Mouse (Mus musculus) left cerebral cortex, adult 9 months (tissue): ENCODE measurements around the gene Smpd3.

Experiments used
- DNase-seq, 2 experiments: peaks; one replicate each; pipeline ENCODE4 v3.0.0; 2022; ENCODE audit warnings: low spot score in 2 of 2

The Smpd3 gene

GRCm38 (mm10) chr8:106337852-106338521, at the start of gene Smpd3:
Gene Smpd3, minus strand, starts transcription at chr8:106337988.
- peak; percentile 99 for DNase-seq

DNA sequence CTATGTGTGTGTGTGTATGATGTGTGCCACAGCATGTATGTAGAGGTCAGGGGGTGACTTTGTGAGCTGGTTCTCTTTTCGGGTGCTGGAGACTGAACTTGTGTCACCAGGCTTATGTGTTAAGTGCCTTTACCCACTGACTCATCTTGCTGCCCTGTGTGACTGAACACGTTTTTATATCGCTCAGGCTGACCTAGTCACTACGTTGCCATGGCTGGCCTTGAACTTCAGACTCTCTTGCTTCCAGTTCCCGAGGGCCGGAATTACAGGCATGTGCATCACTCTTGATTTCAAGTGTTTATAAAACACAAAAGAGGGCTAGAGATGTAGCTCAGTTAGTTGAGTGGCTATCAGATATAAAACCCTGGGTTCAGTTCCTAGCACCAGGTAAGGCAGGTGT, 43.2 kb upstream of the Smpd3 start:
- DNase-seq = no peak

DNA sequence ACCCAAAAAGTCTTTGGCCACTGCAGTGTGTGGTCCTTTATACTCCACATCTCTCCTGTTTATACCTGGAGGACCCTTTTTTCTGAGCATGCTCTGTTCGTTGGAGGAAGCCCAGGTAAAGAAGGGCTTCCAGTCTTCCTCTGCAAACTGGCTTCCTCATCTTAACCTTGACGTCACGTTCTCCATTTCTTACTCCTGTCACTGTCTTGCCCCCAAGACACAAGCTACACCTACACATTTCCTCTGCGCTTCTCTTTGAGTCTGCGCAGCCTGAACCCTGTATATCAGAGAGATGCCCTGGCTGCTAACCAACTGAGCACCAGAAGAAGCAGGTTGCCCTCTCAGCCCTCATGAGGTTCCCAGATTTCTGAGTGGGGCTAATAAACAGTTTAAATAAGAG, 41.6 kb upstream of the Smpd3 start:
- no peak for DNase-seq

- no peak for DNase-seq
Measured at GRCm38 (mm10) chr8:106378501-106379048, 40.8 kb upstream of the Smpd3 start.

GRCm38 (mm10) chr8:106376862-106377261, 39.1 kb upstream of the Smpd3 start:
- DNase-seq = no peak

GRCm38 (mm10) chr8:106375957-106376356, 38.2 kb upstream of the Smpd3 start:
- no peak for DNase-seq

DNA sequence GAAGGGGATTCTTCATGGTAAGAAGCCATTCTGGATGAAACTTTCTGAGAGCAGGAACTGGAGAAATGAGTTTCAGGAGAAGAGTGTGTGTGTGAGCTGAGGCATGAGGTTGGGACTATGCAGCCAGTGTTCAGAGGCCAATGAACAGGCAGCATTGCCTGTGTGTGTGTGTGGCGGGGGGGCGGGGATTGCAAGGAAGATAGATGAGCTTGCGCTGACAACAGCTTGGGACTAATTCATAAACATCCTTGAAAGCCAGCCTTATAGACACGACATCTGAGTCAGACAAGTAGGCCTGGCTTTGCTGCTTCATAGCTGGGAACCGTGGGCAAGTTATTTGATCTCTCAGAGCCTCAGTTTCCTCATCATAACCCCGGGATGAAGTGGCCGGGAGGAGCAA, 31.3 kb upstream of the Smpd3 start:
- DNase-seq = no peak

DNA sequence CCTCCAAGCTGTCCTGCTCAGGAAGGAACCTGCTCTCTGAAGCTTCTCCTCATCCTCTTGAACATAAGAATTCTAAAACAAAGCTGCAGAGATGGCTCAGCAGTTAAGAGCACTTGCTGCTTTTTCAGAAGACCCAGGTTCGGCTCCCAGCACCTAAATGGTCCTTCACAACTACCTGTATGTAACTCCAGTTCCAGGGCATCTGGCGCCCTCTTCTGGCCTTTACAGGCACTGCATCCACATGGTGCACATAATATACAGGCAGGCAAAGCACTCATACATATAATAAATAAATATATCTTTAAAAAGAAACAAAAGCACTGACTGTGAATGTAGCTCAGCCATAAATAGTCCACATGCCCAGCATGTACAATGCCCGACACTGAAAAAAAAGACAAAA, 30.7 kb upstream of the Smpd3 start:
- no peak for DNase-seq

- no peak for DNase-seq
Measured at GRCm38 (mm10) chr8:106364837-106365236, 27.0 kb upstream of the Smpd3 start.

- DNase-seq = no peak
Measured at GRCm38 (mm10) chr8:106364278-106364677, 26.5 kb upstream of the Smpd3 start.

DNA sequence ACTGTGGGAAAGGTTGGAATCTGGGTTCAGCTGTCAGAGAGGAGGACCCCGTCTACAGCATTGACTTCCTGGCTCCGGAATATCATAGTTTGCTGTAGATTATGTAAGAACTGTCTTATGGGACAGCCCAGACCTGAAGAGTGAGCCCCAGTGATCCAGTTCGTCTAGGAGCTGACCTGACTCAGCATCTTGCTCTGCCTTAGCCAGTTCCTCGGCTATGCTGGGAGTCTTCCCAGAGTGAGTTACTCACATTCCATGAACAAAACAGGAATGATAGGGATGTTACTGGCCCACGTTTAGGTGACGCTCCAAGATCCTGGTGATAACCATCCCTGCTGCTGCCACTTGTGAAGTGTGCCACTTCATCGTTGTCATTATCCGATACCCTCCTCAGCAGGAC, 25.5 kb upstream of the Smpd3 start:
- no peak for DNase-seq

DNA sequence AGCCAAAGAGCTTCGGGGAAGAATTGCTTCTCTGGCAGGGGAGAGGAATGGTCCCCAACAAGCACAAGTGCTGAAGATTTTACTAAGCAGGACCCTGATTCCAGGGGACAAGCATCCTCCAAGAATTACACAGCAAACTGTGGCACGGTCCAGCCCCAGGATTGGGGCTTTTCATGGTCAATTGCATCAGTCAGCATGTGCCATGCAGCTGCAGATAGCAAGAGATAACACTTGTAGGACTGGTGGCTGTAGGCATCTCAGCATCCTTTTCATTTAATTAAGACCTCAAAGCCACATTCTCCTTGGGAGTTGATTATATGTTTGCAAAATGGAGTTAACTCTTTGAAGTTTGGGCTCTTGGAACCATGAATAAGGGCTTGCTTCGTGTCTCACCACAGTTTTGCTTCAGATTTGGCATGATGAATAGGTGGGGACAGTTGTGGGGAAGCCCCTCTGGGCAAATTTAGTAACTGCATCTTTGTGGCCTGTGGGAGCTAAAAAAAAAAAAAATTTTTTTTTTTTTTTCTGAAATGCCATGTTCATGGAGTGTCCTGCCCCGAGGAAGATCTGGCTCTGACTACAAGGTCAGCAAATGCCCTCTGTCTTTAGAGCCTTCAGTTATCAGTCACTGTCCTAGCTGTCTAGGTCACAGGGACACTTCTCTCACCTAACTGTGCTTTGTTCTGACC, 22.0 kb upstream of the Smpd3 start:
- DNase-seq = no peak

- no peak for DNase-seq
Measured at GRCm38 (mm10) chr8:106351135-106351534, 13.3 kb upstream of the Smpd3 start.

GRCm38 (mm10) chr8:106349398-106349797, 11.6 kb upstream of the Smpd3 start:
- DNase-seq = no peak

DNA sequence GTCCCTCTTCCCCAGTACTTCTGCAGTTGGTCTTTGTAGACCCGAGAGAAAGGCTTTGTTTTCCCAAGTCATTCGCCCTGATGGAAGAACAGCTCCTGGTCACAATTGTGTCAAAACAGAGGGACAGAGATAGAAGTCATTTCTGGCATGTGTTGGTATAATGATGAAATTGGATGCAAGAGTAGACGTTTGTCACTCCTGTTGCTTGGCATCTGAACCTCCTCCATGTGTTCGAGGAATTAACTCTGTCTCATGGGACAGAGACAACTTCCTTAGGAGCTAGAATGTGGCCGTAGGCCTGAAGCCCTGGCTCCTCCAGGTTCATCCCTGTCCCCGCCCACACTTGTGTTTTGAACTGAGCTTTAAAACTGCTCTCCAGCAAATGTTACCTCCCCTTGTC, 8.3 kb upstream of the Smpd3 start:
- no peak for DNase-seq

GRCm38 (mm10) chr8:106343471-106343870, 5.7 kb upstream of the Smpd3 start:
- DNase-seq = no peak

- no peak for DNase-seq
Measured at GRCm38 (mm10) chr8:106342828-106343227, 5.0 kb upstream of the Smpd3 start.

- DNase-seq = no peak
Measured at GRCm38 (mm10) chr8:106338741-106339209, 987 bp upstream of the Smpd3 start.

- DNase-seq = peak in 1 of 2 experiments; percentile 59
Measured at GRCm38 (mm10) chr8:106336561-106336960, 1.2 kb downstream of the Smpd3 start.

GRCm38 (mm10) chr8:106336031-106336430, 1.8 kb downstream of the Smpd3 start:
- DNase-seq = no peak

GRCm38 (mm10) chr8:106335196-106335595, 2.6 kb downstream of the Smpd3 start:
- no peak for DNase-seq

GRCm38 (mm10) chr8:106333346-106333745, 4.4 kb downstream of the Smpd3 start:
- no peak for DNase-seq

DNA sequence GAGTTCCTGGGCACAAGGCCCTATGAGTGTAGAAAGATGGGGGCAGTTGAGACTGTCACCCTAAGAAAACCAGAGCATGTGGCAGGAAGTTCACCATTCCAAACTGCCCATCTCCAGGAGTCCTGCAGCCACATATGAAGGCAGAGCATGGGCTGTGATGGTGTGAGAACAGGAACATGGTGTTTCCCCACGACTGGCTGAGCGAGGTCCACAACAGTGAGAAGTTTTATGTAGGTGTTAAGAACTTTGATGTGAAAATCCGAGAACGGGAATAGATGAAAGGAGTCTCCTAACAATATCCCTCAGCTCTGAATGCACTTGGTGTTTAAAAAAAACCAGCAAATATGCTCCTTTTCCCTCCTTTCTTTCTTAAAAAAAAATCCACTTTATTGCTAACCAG, 5.3 kb downstream of the Smpd3 start:
- no peak for DNase-seq
